16 mouse cellular contexts compared by ENCODE assay signal in the genomic region with DNA sequence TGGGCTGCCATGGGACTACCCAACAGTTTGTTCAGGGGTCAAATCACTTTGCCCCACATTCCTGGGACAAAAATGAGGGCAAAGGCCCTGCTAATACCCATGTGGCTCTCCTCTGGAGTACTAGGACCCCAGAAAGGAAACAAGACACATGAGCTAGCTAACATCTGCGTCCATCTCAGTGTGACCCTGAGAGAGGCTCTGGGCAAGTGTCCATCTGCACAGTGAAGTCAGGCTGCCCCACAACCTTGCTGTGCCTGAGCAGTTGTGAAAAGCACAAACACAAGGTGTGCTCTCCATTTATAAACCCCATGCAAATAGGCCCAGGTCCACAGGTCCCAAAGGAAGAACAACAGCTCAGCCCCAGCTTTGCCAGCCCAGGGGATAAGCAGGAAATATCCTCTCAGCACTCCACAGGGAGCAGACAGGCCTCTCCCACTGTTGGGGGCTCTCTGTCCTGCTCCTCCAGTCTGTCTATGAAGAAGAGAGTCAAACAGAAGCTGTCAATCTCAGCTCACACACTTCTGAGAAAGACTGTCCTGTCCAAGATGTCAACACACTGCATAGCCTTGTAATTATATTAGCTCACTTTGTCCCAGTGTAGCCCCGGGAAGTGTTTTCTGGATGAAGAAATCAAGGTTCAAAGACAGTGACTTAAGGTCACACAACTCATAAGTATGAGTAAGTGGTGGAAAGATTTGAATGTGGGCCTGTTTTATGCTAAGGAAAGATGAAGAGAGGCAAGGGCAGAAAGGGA. TPM values are rescaled to one million over a fixed set of nuclear protein-coding genes. Genes with fewer than 3 reads are reported as not detected.
DNase-seq lines count a peak whose midpoint lies in the region; ATAC-seq and TF ChIP-seq lines count a peak whose summit lies in the region.
"Had no signal": no experiment of that assay in that cellular context is flagged by ENCODE, and none has a peak within 500 bp of the region (broad histone marks: within the 10 kb centered on the region; RNA-seq: fewer than 3 reads in every experiment).

No protein-coding gene starts in this region.

- H3K4me3 ChIP-seq in forebrain, embryonic 10.5 days = no peak overlapping the region
- no peak overlapping the region for H3K4me3 ChIP-seq in forebrain, postnatal 0 days (ENCODE audit: low read depth, low read length)
- H3K4me3 ChIP-seq in liver, postnatal 0 days (ENCODE audit: low read depth, low read length) = no peak overlapping the region
- no peak overlapping the region for H3K4me3 ChIP-seq in liver, embryonic 12.5 days
- no peak overlapping the region for H3K4me3 ChIP-seq in stomach, embryonic 16.5 days (replicated peaks; ENCODE audit: low read length)
- H3K4me3 ChIP-seq in stomach, postnatal 0 days (ENCODE audit: low read depth, low read length) = no peak overlapping the region
- no peak overlapping the region for H3K4me3 ChIP-seq in small intestine, adult 2 months (ENCODE audit: low read depth, low read length)
- H3K4me3 ChIP-seq: embryonic facial prominence, embryonic 12.5 days; forebrain, embryonic 13.5 days; heart, embryonic 10.5 days; left cerebral cortex, adult 2 months; midbrain, embryonic 15.5 days; myocyte; neural tube, embryonic 13.5 days had no signal

- H3K9me3 ChIP-seq in forebrain, embryonic 10.5 days = no peaks in the 10 kb centered on the region
- no peaks in the 10 kb centered on the region for H3K9me3 ChIP-seq in forebrain, postnatal 0 days (ENCODE audit: low read length)
- H3K9me3 ChIP-seq in liver, postnatal 0 days (ENCODE audit: low read length) = no peaks in the 10 kb centered on the region
- no peaks in the 10 kb centered on the region for H3K9me3 ChIP-seq in liver, embryonic 12.5 days (replicated peaks)
- no peaks in the 10 kb centered on the region for H3K9me3 ChIP-seq in stomach, embryonic 16.5 days (replicated peaks; ENCODE audit: control insufficient read depth, low read length)
- H3K9me3 ChIP-seq in stomach, postnatal 0 days (ENCODE audit: control insufficient read depth, low read length) = no peaks in the 10 kb centered on the region
- H3K9me3 ChIP-seq: embryonic facial prominence, embryonic 12.5 days; forebrain, embryonic 13.5 days; heart, embryonic 10.5 days; midbrain, embryonic 15.5 days; neural tube, embryonic 13.5 days had no signal

- H3K4me1 ChIP-seq in forebrain, embryonic 10.5 days = peaks cover 29% of the 10 kb centered on the region
- no peaks in the 10 kb centered on the region for H3K4me1 ChIP-seq in forebrain, postnatal 0 days (ENCODE audit: insufficient read depth)
- H3K4me1 ChIP-seq in liver, postnatal 0 days (ENCODE audit: insufficient read depth) = peaks cover 30% of the 10 kb centered on the region
- peaks cover 46% of the 10 kb centered on the region for H3K4me1 ChIP-seq in liver, embryonic 12.5 days
- peaks cover 4% of the 10 kb centered on the region; the same call in 1 of the 2 replicates for H3K4me1 ChIP-seq in stomach, embryonic 16.5 days (ENCODE audit: control insufficient read depth, insufficient read depth, low read length)
- 0 out of 2 replicates have a peak, but pooled peaks cover 2% of the 10 kb centered on the region for H3K4me1 ChIP-seq in stomach, postnatal 0 days (replicated peaks; ENCODE audit: control insufficient read depth, insufficient read depth)
- peaks cover 42% of the 10 kb centered on the region for H3K4me1 ChIP-seq in small intestine, adult 2 months (ENCODE audit: control insufficient read depth, insufficient read depth, insufficient read length, low read length)
- H3K4me1 ChIP-seq: embryonic facial prominence, embryonic 12.5 days; forebrain, embryonic 13.5 days; midbrain, embryonic 15.5 days had no signal

- no peak for TF ChIP-seq EP300 in liver, postnatal 0 days (IDR thresholded peaks at IDR 0.05; ENCODE audit: low read depth)
- no peak for TF ChIP-seq EP300 in stomach, postnatal 0 days (optimal IDR thresholded peaks at IDR 0.05)

- H3K27me3 ChIP-seq in forebrain, embryonic 10.5 days (ENCODE audit: poor library complexity, severe bottlenecking) = no peaks in the 10 kb centered on the region
- no peaks in the 10 kb centered on the region for H3K27me3 ChIP-seq in forebrain, postnatal 0 days (ENCODE audit: insufficient read depth, low read length)
- no peaks in the 10 kb centered on the region for H3K27me3 ChIP-seq in liver, postnatal 0 days (ENCODE audit: insufficient read depth, low read length)
- no peaks in the 10 kb centered on the region for H3K27me3 ChIP-seq in liver, embryonic 12.5 days (replicated peaks)
- no peaks in the 10 kb centered on the region for H3K27me3 ChIP-seq in stomach, embryonic 16.5 days (ENCODE audit: control insufficient read depth, insufficient read depth, low read length)
- no peaks in the 10 kb centered on the region for H3K27me3 ChIP-seq in stomach, postnatal 0 days (ENCODE audit: control insufficient read depth, insufficient read depth, low read length)
- H3K27me3 ChIP-seq in small intestine, adult 2 months (ENCODE audit: control insufficient read depth, insufficient read depth, low read length) = no peaks in the 10 kb centered on the region
- H3K27me3 ChIP-seq: embryonic facial prominence, embryonic 12.5 days; forebrain, embryonic 13.5 days; midbrain, embryonic 15.5 days; neural tube, embryonic 13.5 days had no signal

- H3K4me2 ChIP-seq in forebrain, postnatal 0 days (ENCODE audit: low read depth) = no peak overlapping the region
- no peak overlapping the region for H3K4me2 ChIP-seq in liver, postnatal 0 days (ENCODE audit: low read depth, low read length)
- no peak overlapping the region for H3K4me2 ChIP-seq in liver, embryonic 12.5 days
- H3K4me2 ChIP-seq in stomach, embryonic 16.5 days (ENCODE audit: low read depth, low read length) = no peak overlapping the region
- no peak overlapping the region for H3K4me2 ChIP-seq in stomach, postnatal 0 days (replicated peaks; ENCODE audit: low read depth)
- H3K4me2 ChIP-seq: embryonic facial prominence, embryonic 12.5 days; forebrain, embryonic 13.5 days; midbrain, embryonic 15.5 days; neural tube, embryonic 13.5 days had no signal

- no peak for ATAC-seq in forebrain, postnatal 0 days
- no peak; the same call in 1 of the 2 replicates for ATAC-seq in liver, postnatal 0 days
- no peak for ATAC-seq in liver, embryonic 12.5 days
- no peak for ATAC-seq in stomach, embryonic 16.5 days (ENCODE audit: insufficient read depth, low FRiP score)
- ATAC-seq in stomach, postnatal 0 days (ENCODE audit: low FRiP score, low TSS enrichment) = no peak
- ATAC-seq: forebrain, embryonic 13.5 days; midbrain, embryonic 15.5 days had no signal

- WGBS in forebrain, embryonic 10.5 days = 91% methylated on average over 2 of the region's 2 CpGs
- WGBS in forebrain, postnatal 0 days = 92% methylated on average over 2 of the region's 2 CpGs
- WGBS in liver, postnatal 0 days (ENCODE audit: insufficient replicate concordance) = 66% methylated on average over 2 of the region's 2 CpGs
- WGBS in liver, embryonic 12.5 days (ENCODE audit: insufficient replicate concordance) = 72% methylated on average over 2 of the region's 2 CpGs
- WGBS in stomach, embryonic 16.5 days = 81% methylated on average over 2 of the region's 2 CpGs
- WGBS in stomach, postnatal 0 days = 74% methylated on average over 2 of the region's 2 CpGs
- WGBS in small intestine, adult 2 months = 69% methylated on average over 2 of the region's 2 CpGs

- no peak for DNase-seq in forebrain, embryonic 10.5 days (ENCODE audit: extremely low spot score, low spot score)
- DNase-seq in forebrain, postnatal 0 days = no peak
- DNase-seq in liver, postnatal 0 days = no peak
- no peak for DNase-seq in stomach, postnatal 0 days (ENCODE audit: low spot score)
- no peak for DNase-seq in embryo, embryonic 11 days

- H3K9ac ChIP-seq in forebrain, postnatal 0 days = no peak overlapping the region
- no peak overlapping the region for H3K9ac ChIP-seq in liver, postnatal 0 days (replicated peaks)
- H3K9ac ChIP-seq in liver, embryonic 12.5 days = no peak overlapping the region
- peak overlapping the region; percentile 17; the same call in 1 of the 2 replicates for H3K9ac ChIP-seq in stomach, embryonic 16.5 days (ENCODE audit: low read length)
- no peak overlapping the region for H3K9ac ChIP-seq in stomach, postnatal 0 days (ENCODE audit: low read length)
- H3K9ac ChIP-seq: embryonic facial prominence, embryonic 12.5 days; forebrain, embryonic 13.5 days; midbrain, embryonic 15.5 days; neural tube, embryonic 13.5 days had no signal

- TF ChIP-seq POLR2A in small intestine, adult 2 months (IDR thresholded peaks at IDR 0.05; ENCODE audit: low read depth, low read length) = no peak

- peaks cover 12% of the 10 kb centered on the region for H3K36me3 ChIP-seq in forebrain, embryonic 10.5 days (replicated peaks)
- H3K36me3 ChIP-seq in forebrain, postnatal 0 days (ENCODE audit: insufficient read depth) = no peaks in the 10 kb centered on the region
- peaks cover 16% of the 10 kb centered on the region for H3K36me3 ChIP-seq in liver, postnatal 0 days (replicated peaks; ENCODE audit: insufficient read depth, low read length)
- peaks cover 16% of the 10 kb centered on the region for H3K36me3 ChIP-seq in liver, embryonic 12.5 days
- H3K36me3 ChIP-seq in stomach, embryonic 16.5 days (ENCODE audit: control insufficient read depth, insufficient read depth, low read length) = no peaks in the 10 kb centered on the region
- peaks cover 9% of the 10 kb centered on the region; the same call in 1 of the 2 replicates for H3K36me3 ChIP-seq in stomach, postnatal 0 days (ENCODE audit: control insufficient read depth, insufficient read depth, low read length)
- peaks cover 28% of the 10 kb centered on the region for H3K36me3 ChIP-seq in small intestine, adult 2 months (ENCODE audit: control insufficient read depth, insufficient read depth, low read length)
- H3K36me3 ChIP-seq: midbrain, embryonic 15.5 days; neural tube, embryonic 13.5 days had no signal

- TF ChIP-seq CTCF in forebrain, postnatal 0 days (IDR thresholded peaks at IDR 0.05; ENCODE audit: low read depth) = no peak
- TF ChIP-seq CTCF in liver, postnatal 0 days (IDR thresholded peaks at IDR 0.05; ENCODE audit: low read depth) = no peak
- TF ChIP-seq CTCF in stomach, postnatal 0 days (IDR thresholded peaks at IDR 0.05; ENCODE audit: low read depth) = no peak
- TF ChIP-seq CTCF in small intestine, adult 2 months (IDR thresholded peaks at IDR 0.05; ENCODE audit: extremely low read depth, insufficient read length, insufficient replicate concordance, low read depth, low read length) = no peak

- H3K27ac ChIP-seq in forebrain, embryonic 10.5 days = peak overlapping the region; percentile 4
- no peak overlapping the region for H3K27ac ChIP-seq in forebrain, postnatal 0 days (ENCODE audit: low read depth, low read length)
- H3K27ac ChIP-seq in liver, postnatal 0 days (ENCODE audit: low read depth) = 0 out of 2 replicates have a peak overlapping the region, but pooled peaks have one; percentile 12
- H3K27ac ChIP-seq in liver, embryonic 12.5 days = no peak overlapping the region
- H3K27ac ChIP-seq in stomach, embryonic 16.5 days (ENCODE audit: low read length) = no peak overlapping the region
- no peak overlapping the region for H3K27ac ChIP-seq in stomach, postnatal 0 days (replicated peaks)
- H3K27ac ChIP-seq in small intestine, adult 2 months (ENCODE audit: insufficient read depth, low read depth, low read length) = peak overlapping the region; percentile 8; the same call in 1 of the 2 replicates
- H3K27ac ChIP-seq: embryonic facial prominence, embryonic 12.5 days; forebrain, embryonic 13.5 days; heart, embryonic 10.5 days; kidney, postnatal 0 days; left cerebral cortex, adult 2 months; midbrain, embryonic 15.5 days; neural tube, embryonic 13.5 days had no signal

RNA-seq across cellular contexts. Expression of a gene that starts 12.9 kb away (rescaled TPM):
- polyA plus RNA-seq in forebrain, embryonic 10.5 days (2016; fragmentation: Nextera tagmentation; extraction: Ambion mirVana) = 23.6 and 24.8 TPM in 2 replicates
- total RNA-seq in forebrain, postnatal 0 days (2014; rRNA removed) = 25.0 and 29.6 TPM in 2 replicates
- polyA plus RNA-seq in forebrain, postnatal 0 days (2015; fragmentation: Nextera tagmentation; extraction: Ambion mirVana) = 19.3 and 19.8 TPM in 2 replicates
- 16.7 and 17.8 TPM in 2 replicates for polyA plus RNA-seq in liver, postnatal 0 days (2015; fragmentation: Nextera tagmentation; extraction: Ambion mirVana)
- 22.9 and 23.1 TPM in 2 replicates for polyA plus RNA-seq in liver, embryonic 12.5 days (2016; fragmentation: Nextera tagmentation; extraction: Ambion mirVana)
- 54.8 and 56.5 TPM in 2 replicates for polyA plus RNA-seq in stomach, embryonic 16.5 days (2015; fragmentation: Nextera tagmentation; extraction: Ambion mirVana)
- polyA plus RNA-seq in stomach, postnatal 0 days (2015; fragmentation: Nextera tagmentation; extraction: Ambion mirVana) = 62.8 and 72.3 TPM in 2 replicates
- polyA plus RNA-seq in small intestine, adult 2 months (2012; rRNA removed) = 149 and 287 TPM in 2 replicates

RNA-seq across cellular contexts. Expression of a gene that starts 41.0 kb away (rescaled TPM):
- polyA plus RNA-seq in forebrain, embryonic 10.5 days (2016; fragmentation: Nextera tagmentation; extraction: Ambion mirVana) = 12.7 and 14.7 TPM in 2 replicates
- 10.5 and 18.4 TPM in 2 replicates for total RNA-seq in forebrain, postnatal 0 days (2014; rRNA removed)
- polyA plus RNA-seq in forebrain, postnatal 0 days (2015; fragmentation: Nextera tagmentation; extraction: Ambion mirVana) = 6.0 and 9.6 TPM in 2 replicates
- 6.6 and 7.0 TPM in 2 replicates for polyA plus RNA-seq in liver, postnatal 0 days (2015; fragmentation: Nextera tagmentation; extraction: Ambion mirVana)
- 5.9 and 6.5 TPM in 2 replicates for polyA plus RNA-seq in liver, embryonic 12.5 days (2016; fragmentation: Nextera tagmentation; extraction: Ambion mirVana)
- polyA plus RNA-seq in stomach, embryonic 16.5 days (2015; fragmentation: Nextera tagmentation; extraction: Ambion mirVana) = 15.6 and 17.7 TPM in 2 replicates
- 12.1 and 12.3 TPM in 2 replicates for polyA plus RNA-seq in stomach, postnatal 0 days (2015; fragmentation: Nextera tagmentation; extraction: Ambion mirVana)
- 3.9 and 5.6 TPM in 2 replicates for polyA plus RNA-seq in small intestine, adult 2 months (2012; rRNA removed)

Comparison
In these comparisons a context has a peak if more than half of its experiments do, and no peak if none do; other contexts are left out.
1. H3K27ac ChIP-seq: peak in forebrain, embryonic 10.5 days (single experiment), liver, postnatal 0 days (single experiment) and small intestine, adult 2 months (single experiment); none in forebrain, postnatal 0 days (single experiment), liver, embryonic 12.5 days (single experiment), stomach, embryonic 16.5 days (single experiment) and stomach, postnatal 0 days (single experiment).